Mouse (Mus musculus): ENCODE results near the gene Mok. TPM values are rescaled to one million over a fixed set of nuclear protein-coding genes. Genes with fewer than 3 reads are reported as not detected.
"Not testable (repeated sequence)": the region's sequence is repeated elsewhere in the genome, so short reads cannot be mapped to it uniquely, and the experiment has no call there.

The Mok gene
- 0.87 TPM in 1 of 2 replicates, not detected in the other for total RNA-seq (2017)

- peak; percentile 43 for ATAC-seq (replicated peaks; ENCODE audit: low read depth, poor library complexity, severe bottlenecking)
Measured at GRCm38 (mm10) chr12:110840348-110841198, at the start of gene Mok. TSS of gene Mok (minus strand) at chr12:110840939.

GRCm38 (mm10) chr12:110889036-110890020 is 48.6 kb upstream of the Mok start, which contains the start of the genes Cinp and Tecpr2:
TSS of gene Cinp (minus strand) at chr12:110889145.
TSS of gene Tecpr2 (plus strand) at chr12:110889264.
- ATAC-seq (replicated peaks; ENCODE audit: low read depth, poor library complexity, severe bottlenecking): peak; percentile 92

DNA sequence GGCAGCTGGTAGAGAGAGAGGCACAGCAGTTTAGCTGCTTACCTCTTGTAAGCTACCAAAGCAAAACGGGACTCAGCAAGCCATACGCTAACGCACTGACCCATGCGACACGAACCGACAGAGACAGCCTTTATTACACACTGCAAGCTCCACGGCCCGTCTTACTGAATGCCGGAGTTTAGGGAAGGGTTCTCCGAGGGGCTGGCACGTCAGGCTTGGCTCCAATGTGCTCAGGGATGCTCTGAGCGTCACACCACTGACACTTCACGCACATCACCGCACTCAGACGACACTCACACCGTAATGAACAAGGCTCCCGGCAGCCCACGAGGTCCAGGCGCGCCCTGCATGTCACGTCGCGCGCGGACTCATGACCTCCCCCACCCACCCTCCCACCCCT is 47.9 kb upstream of the Mok start:
- ATAC-seq (replicated peaks; ENCODE audit: low read depth, poor library complexity, severe bottlenecking): peak; percentile 24

GRCm38 (mm10) chr12:110888106-110888505 is 47.4 kb upstream of the Mok start:
- ATAC-seq (replicated peaks; ENCODE audit: low read depth, poor library complexity, severe bottlenecking): 0 out of 2 replicates have a peak, but pooled peaks have one; percentile 4

DNA sequence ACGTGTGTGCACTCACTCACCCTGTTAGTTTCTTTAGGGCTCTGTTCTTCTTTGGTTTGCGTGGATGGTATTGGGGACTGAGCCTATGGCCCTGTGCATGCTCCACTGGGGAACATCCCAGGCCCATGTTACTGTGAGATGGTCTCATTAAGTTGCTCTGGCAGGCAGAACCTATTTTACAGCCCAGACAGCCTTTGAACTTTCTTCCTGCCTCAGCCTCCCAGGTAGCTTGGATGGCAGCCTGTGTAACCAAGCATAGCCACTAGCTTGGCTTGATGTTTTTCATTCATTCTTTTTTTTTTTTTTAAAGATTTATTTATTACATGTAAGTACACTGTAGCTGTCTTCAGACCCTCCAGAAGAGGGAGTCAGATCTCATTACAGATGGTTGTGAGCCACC is 44.5 kb upstream of the Mok start:
- no peak for ATAC-seq (replicated peaks; ENCODE audit: low read depth, poor library complexity, severe bottlenecking)

GRCm38 (mm10) chr12:110882291-110882690 is 41.6 kb upstream of the Mok start:
- ATAC-seq (replicated peaks; ENCODE audit: low read depth, poor library complexity, severe bottlenecking): no peak

GRCm38 (mm10) chr12:110875351-110875750 is 34.6 kb upstream of the Mok start:
- ATAC-seq (replicated peaks; ENCODE audit: low read depth, poor library complexity, severe bottlenecking): no peak

DNA sequence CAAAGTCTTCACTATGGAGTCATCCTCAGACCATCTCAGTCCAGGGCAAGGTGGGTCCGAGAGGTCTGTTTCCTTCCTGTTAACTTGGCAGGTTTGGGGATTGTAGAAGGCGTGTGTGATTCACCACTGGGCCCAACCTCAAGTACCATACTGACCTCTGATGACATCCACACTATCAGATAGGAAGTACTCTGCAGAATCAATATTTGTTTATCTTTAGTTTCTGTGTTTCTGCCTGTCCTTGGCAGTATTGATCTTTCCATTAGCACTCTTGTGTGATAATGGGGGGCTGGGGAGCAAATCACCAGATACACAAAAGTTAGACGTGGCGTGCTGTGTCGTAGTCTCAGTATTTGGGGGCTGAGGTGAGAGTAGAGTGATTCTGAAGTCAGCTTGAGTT is 30.5 kb upstream of the Mok start:
- ATAC-seq (replicated peaks; ENCODE audit: low read depth, poor library complexity, severe bottlenecking): no peak

DNA sequence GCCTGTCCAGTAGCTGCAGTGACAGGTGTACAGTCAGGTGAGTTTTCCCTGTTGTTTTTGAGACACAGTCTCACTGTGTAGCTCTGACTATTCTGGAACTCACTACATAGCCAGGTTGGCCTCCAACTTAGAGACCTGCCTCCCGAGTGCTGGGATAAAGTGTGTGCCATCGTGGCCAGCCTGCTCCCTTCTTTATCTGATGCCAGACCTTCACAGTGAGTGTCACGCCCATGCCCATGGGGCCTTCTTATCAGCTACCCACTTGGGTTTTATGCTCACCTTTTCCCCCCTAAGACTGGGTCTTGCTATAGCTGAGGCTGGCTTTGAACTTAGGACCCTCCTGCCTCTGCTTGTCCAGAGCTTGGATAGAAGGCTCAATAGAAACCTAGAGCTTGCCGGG is 29.4 kb upstream of the Mok start:
- no peak for ATAC-seq (replicated peaks; ENCODE audit: low read depth, poor library complexity, severe bottlenecking)

- ATAC-seq (replicated peaks; ENCODE audit: low read depth, poor library complexity, severe bottlenecking): no peak
Measured at GRCm38 (mm10) chr12:110865989-110866388, 25.2 kb upstream of the Mok start.

- no peak for ATAC-seq (replicated peaks; ENCODE audit: low read depth, poor library complexity, severe bottlenecking)
Measured at GRCm38 (mm10) chr12:110865571-110865970, 24.8 kb upstream of the Mok start.

- ATAC-seq (replicated peaks; ENCODE audit: low read depth, poor library complexity, severe bottlenecking): no peak
Measured at GRCm38 (mm10) chr12:110864008-110864407, 23.3 kb upstream of the Mok start.

GRCm38 (mm10) chr12:110861256-110861655 is 20.5 kb upstream of the Mok start:
- no peak for ATAC-seq (replicated peaks; ENCODE audit: low read depth, poor library complexity, severe bottlenecking)

GRCm38 (mm10) chr12:110860293-110860692 is 19.6 kb upstream of the Mok start:
- no peak for ATAC-seq (replicated peaks; ENCODE audit: low read depth, poor library complexity, severe bottlenecking)

DNA sequence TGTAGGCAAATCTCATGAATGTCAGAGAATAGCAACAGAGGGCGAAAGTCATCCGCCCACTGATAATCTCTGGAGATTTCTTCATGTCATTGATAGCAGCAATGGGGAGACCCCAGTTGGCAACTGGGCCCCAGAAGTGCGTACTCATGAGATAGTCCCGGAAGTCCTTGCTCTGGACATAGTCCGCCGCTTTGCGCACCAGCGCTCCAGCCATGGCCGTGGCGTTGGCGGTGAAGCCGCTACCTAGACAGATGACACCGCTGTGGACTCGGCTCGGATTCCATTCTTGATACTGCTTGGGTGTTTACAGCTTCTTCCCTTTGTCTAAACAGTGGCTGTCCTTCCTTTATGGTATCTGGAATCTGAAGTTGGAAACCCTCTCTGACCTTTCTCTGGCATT is 17.9 kb upstream of the Mok start:
- ATAC-seq (replicated peaks; ENCODE audit: low read depth, poor library complexity, severe bottlenecking): not testable (repeated sequence)

- peak; percentile 57 for ATAC-seq (replicated peaks; ENCODE audit: low read depth, poor library complexity, severe bottlenecking)
Measured at GRCm38 (mm10) chr12:110857196-110857595, 16.5 kb upstream of the Mok start.

GRCm38 (mm10) chr12:110854786-110855737 is 14.3 kb upstream of the Mok start:
- no peak for ATAC-seq (replicated peaks; ENCODE audit: low read depth, poor library complexity, severe bottlenecking)

GRCm38 (mm10) chr12:110851923-110852322 is 11.2 kb upstream of the Mok start:
- 0 out of 2 replicates have a peak, but pooled peaks have one; percentile 13 for ATAC-seq (replicated peaks; ENCODE audit: low read depth, poor library complexity, severe bottlenecking)

GRCm38 (mm10) chr12:110851414-110851813 is 10.7 kb upstream of the Mok start:
- peak; percentile 52 for ATAC-seq (replicated peaks; ENCODE audit: low read depth, poor library complexity, severe bottlenecking)

DNA sequence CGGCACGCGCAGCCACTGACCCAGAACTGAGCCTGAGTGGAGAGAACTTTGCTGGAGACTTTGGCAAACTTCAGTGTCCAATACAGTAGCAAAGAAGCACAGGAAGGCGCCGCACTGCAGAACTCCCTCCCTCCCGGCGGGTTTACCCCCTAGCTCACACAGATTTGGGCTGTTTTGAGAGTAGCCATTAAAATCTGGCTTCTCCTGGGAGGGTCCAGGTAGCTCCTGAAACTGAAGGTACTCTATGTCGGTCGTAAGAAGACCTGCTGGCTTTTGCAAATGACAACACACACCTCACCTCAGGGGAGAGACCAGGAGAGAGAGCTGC is 10.2 kb upstream of the Mok start:
- no peak for ATAC-seq (replicated peaks; ENCODE audit: low read depth, poor library complexity, severe bottlenecking)

Data from common myeloid progenitor, adult 5-6 weeks (primary cell).